ENCODE assay signal across 8 mouse cellular contexts in the genomic region with DNA sequence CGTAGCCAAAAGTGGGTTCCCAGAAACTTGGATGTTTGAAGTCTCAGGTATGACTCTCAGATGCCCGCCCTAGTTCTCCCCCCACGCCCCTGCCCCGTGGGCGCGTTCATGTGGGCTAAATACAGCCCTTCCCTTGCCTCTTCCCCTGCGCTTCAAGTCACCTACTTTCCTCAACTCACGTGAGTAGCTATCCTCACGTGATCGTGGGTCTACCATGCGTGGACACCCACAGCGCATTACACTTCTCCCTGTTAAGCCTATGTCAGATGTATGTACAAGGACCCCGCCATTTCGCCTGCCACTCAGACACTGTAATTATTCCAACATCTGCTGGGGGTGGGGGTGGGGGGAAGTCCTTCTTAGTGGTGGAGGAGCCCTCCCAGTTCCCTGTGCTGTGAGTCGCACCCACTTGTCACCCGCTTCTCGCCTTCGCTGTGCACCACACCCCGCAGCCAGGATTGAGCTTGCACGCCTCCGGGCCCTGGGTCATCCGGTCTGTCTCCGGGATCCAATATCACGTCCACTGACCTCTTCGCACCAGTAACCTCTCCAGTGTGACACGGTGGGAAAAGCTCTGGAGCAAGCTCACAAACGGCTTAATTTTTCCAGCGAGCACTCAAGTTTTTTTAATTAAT. TPM values are rescaled to one million over a fixed set of nuclear protein-coding genes. Genes with fewer than 3 reads are reported as not detected.
DNase-seq lines count a peak whose midpoint lies in the region; ATAC-seq lines count a peak whose summit lies in the region.

No protein-coding gene starts in this region.

- WGBS in forebrain, embryonic 12.5 days, result 7% methylated on average over 28 of the region's 28 CpGs

- peak overlapping the region; percentile 98 for H3K27ac ChIP-seq in forebrain, embryonic 12.5 days

- ATAC-seq in CD4-positive, CD25-positive, alpha-beta regulatory T cell, adult 4 months, result peak; percentile 7
- ATAC-seq in forebrain, embryonic 12.5 days (ENCODE audit: low FRiP score), result peak; percentile 45
- no peak for ATAC-seq in activated CD4-positive, CD25-positive, alpha-beta regulatory T cell, adult 4 months

- intact Hi-C loops in heart, postnatal 25 days (cut with DNase I), result loop anchor here (2.0 to 5.0 kb wide), 5 partner anchors 35 to 175 kb away; a partner anchor contains a TSS

- no peaks in the 10 kb centered on the region for H3K36me3 ChIP-seq in forebrain, embryonic 12.5 days (replicated peaks)

- peak overlapping the region; percentile 94 for H3K4me2 ChIP-seq in forebrain, embryonic 12.5 days

- H3K4me3 ChIP-seq in forebrain, embryonic 12.5 days (replicated peaks), result peak overlapping the region; percentile 90

- no peaks in the 10 kb centered on the region for H3K9me3 ChIP-seq in forebrain, embryonic 12.5 days

- peaks cover 45% of the 10 kb centered on the region for H3K4me1 ChIP-seq in forebrain, embryonic 12.5 days

- DNase-seq in adrenal gland, postnatal 36 days, result peak; percentile 37 to 47
- peak; percentile 16 for DNase-seq in heart, postnatal 25 days (ENCODE audit: low spot score)
- DNase-seq in layer of hippocampus, adult 9-11 months, result peak; percentile 30
- peak; percentile 56 for DNase-seq in lung, postnatal 10 days
- peak; percentile 20 for DNase-seq in retina, postnatal 7 days (ENCODE audit: low read depth, low spot score)

- H3K27me3 ChIP-seq in forebrain, embryonic 12.5 days, result no peaks in the 10 kb centered on the region

- peak overlapping the region; percentile 91 for H3K9ac ChIP-seq in forebrain, embryonic 12.5 days

RNA-seq across cellular contexts. Expression of a gene that starts 1.0 kb away (rescaled TPM):
- 10 to 100 TPM; 31.6 to 40.2 TPM for polyA plus RNA-seq in CD4-positive, CD25-positive, alpha-beta regulatory T cell, adult 4 months (2017; shearing (Covaris generic))
- 10 to 100 TPM; 37.0 to 46.9 TPM for total RNA-seq in adrenal gland, postnatal 36 days (2021)
- 302 and 335 TPM in 2 replicates for polyA plus RNA-seq in forebrain, embryonic 12.5 days (2016; fragmentation: Nextera tagmentation; extraction: Ambion mirVana)
- total RNA-seq in heart, postnatal 25 days (2021), result 10 to 100 TPM; 35.0 to 35.2 TPM
- polyA plus RNA-seq in activated CD4-positive, CD25-positive, alpha-beta regulatory T cell, adult 4 months (2017; shearing (Covaris generic)), result 10 to 100 TPM; 29.6 to 33.6 TPM

RNA-seq across cellular contexts. Expression of a gene that starts 47.4 kb away (rescaled TPM):
- polyA plus RNA-seq in CD4-positive, CD25-positive, alpha-beta regulatory T cell, adult 4 months (2017; shearing (Covaris generic)), result not detected
- total RNA-seq in adrenal gland, postnatal 36 days (2021), result not detected
- polyA plus RNA-seq in forebrain, embryonic 12.5 days (2016; fragmentation: Nextera tagmentation; extraction: Ambion mirVana), result 0.18 and 0.29 TPM in 2 replicates
- total RNA-seq in heart, postnatal 25 days (2021), result not detected
- not detected for polyA plus RNA-seq in activated CD4-positive, CD25-positive, alpha-beta regulatory T cell, adult 4 months (2017; shearing (Covaris generic))
